Mouse (Mus musculus) monocyte, adult 5-6 weeks (primary cell): ENCODE measurements around the gene F3. TPM values are rescaled to one million over a fixed set of nuclear protein-coding genes. Genes with fewer than 3 reads are reported as not detected.

Experiments used
- total RNA-seq: library from RNA; stranded (forward); fragments of 200-1000, 200-491, 200-594 nt; gene quantifications from 3 replicates; pipeline ENCODE4 v1.2.3, GENCODE M21; 2017

F3 gene
- total RNA-seq, 1 experiment from 2014 or later = not detected

Other genes starting within 250 kb of the F3 start
- gene Slc44a3, start 191.1 kb upstream of the F3 start, total RNA-seq = not detected in 3 replicates
- gene 4930432M17Rik, start 52.8 kb upstream of the F3 start, total RNA-seq = not detected in 3 replicates
- gene Abcd3, start 91.8 kb downstream of the F3 start, total RNA-seq = 9.3 to 16.1 TPM (median 15.6 TPM) in 3 replicates
- 0.96 to 2.4 TPM (median 1.7 TPM) in 3 replicates for gene Arhgap29, start 229.0 kb downstream of the F3 start, total RNA-seq